Mouse (Mus musculus) c-Kit-negative CD71-positive TER-119-positive erythroid progenitor cells, embryonic 14.5 days (primary cell): ENCODE results near the gene S100z.

ENCODE experiments used
- DNase-seq: peaks from one replicate; pipeline ENCODE4 v3.0.0-alpha.2; 2013; ENCODE audit warnings: low read depth, low spot score

Gene S100z

DNA sequence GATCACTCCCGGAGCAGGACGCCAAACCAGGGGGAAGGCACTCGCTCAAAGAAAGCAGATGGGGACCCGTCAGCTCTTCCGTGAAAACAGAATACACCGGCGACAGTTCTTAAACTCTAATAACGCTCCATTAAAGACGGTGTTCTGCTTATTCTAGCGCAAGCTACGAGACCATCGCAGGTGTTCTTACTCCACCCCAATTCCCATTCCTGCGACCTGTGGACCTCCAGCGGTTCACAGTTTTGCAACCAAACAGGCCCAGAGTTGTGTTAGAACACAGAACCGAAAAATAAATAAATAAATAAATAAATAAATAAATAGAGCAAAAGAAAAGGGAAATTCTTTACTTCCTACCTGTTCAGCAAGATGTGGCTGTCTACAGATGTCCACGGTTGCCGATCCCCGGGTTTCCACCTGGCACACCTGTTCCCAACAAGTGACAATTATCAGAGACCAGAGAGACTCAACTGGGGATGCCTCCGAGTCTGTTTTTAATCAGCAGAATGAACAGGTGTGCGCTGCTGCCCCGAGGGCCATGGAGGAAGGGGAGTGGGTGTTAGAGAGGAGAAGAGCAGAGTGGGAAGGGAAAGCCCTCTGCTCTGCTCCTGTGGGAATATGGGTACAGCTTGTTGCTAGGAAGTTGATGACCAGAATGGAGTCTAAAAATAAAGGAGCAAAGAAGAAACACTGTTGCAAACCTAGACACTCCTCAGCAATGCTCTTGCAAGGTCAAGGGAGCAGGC lies at the start of gene S100z:
Gene S100z (minus strand): TSS at position 51 of the 743 bp plus-strand sequence.
- no peak for DNase-seq

DNA sequence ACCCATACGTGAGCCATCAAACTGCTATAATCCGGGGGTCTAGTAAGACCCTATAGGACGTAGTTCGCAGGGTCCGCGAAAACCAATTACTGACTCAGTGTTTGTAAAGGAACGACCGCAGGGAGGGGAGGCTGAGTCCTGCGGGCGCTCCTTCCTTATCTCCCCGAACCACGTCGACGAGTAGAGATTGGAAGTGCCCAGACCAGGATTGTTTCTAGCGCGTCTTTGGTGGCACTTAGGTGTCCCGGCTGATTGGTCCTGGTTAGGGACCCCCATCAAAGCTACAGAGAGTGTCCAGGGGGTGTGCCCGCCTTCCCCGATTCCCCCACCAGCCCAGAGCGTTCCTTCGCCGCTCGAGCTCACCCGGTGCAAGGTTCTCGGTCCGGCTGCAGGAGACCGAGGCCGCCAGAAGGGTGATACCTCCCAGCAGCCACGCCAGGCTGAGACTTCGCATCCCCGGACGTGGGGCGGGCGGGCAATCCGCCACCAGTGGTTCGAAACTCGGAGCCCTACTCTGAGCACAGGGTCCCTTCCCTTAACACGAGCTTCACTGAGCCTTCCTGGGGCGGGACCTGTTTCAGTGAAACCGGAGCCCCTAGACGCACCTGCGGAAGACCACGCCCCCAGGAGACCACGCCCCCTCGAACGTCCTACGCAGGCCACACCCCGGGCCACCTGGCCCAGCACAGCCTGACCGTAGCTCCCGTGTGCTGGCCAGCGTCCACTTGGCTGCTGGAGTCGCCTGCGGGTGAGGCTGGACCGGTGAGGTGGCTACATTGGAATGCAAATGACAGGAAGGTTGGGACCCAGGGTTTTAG lies 46.4 kb upstream of the S100z start, which contains the start of gene F2rl1:
Gene F2rl1 (minus strand): TSS at position 554 of the 818 bp plus-strand sequence.
- no peak for DNase-seq

DNA sequence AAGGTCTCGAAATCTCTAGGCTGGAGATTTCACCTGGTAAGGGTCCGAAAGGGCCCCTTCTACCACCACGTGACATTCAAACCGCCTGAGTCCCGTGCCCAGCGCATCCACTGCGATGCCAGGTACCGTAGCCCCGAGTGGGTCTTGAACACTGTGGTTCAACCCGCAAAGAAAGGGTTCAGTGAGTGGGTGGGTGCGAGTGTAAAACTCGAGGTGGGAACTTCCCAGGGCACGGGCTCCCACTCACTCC lies 45.8 kb upstream of the S100z start:
- DNase-seq, result no peak

DNA sequence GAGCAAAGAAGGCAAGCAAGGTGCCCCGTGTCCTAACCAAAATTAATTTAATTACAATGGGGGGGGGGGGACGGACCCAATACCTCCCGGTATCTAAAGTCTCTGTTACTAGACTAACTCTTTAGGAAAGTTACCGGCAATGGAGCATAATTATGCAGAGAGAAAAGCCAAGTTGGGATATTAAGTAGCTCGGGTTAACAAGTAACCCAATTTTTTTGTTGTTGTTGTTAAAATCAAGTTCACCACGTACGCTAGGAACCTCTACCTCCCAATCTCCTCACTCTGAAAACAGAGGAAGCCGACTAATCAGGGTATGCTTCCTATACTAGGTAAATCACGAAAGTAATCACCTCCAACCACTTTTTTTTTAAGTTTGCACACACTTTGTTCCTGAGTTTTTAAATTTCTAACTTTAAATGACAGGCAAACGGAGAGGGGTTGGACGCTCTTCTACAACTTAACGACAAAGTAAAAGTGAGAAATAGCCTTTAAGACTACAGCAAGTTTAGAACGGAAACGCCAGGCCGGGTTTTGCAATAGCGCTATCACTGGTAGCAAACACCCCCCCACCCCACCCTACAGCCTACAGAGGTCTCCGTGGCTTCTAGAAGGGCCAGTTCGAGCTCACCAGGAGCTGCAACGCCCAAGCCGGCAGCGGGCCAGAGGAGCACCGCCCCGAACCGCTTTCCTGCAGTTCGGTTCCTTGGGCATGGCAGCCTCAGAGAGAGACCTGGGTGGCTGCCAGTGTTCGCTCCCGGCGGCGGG lies 45.3 kb upstream of the S100z start:
- no peak for DNase-seq

DNA sequence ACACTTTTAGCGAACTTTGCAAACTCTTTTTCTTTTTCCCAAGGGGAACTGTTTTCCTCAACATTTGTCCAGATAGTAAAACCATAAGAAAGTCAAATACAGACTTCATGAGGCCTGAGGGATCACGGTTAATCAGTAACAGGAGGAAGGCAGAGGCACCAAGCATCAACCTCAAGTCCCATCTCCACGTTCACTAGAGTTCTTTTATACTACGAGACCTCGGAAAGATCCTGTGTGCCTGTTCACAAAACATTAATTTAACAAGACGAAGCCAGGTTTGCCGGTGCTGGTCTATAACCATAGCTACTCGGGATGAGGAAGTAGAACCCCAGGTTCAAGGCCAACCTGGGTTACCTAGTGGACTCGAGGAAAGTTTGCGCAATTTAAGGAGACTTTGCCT lies 43.7 kb upstream of the S100z start:
- DNase-seq, result no peak

DNA sequence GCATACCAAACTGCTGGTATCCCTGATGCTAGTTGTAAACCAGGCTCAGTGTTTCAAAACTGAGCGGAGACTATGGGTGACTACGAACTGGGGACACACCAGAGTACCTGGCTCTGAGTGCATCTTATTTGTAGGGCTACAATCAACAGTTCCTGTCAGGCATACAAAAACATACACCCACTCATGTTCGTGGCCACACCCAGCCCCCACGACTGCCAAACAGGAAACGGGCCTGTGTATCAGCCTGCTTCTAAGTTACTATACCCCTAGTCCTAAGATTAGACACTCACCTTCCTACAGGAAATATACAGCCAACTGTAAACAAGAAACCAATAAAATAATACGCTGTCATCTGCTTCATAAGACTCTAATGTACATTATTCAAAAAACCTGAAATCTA lies 42.5 kb upstream of the S100z start:
- DNase-seq, result no peak

DNA sequence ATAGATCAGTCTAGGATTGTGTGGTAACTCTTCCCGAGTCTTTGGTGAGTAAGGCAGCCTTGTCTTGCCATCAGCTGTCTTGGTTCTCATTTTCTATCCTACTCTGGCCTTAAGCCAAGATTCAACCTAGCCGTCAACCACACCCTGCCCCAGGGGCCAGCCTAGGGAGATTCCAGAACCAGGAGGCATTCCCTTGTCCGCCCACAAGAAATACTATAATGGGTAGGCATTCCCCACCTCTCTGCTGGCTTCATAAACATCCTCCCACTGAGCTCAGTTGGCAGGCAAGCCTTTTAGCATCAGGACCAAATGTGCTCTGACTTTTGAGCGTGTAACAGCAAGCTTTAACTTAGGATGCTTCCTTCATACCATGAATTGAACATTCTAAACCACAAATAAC lies 36.2 kb upstream of the S100z start:
- DNase-seq, result no peak

DNA sequence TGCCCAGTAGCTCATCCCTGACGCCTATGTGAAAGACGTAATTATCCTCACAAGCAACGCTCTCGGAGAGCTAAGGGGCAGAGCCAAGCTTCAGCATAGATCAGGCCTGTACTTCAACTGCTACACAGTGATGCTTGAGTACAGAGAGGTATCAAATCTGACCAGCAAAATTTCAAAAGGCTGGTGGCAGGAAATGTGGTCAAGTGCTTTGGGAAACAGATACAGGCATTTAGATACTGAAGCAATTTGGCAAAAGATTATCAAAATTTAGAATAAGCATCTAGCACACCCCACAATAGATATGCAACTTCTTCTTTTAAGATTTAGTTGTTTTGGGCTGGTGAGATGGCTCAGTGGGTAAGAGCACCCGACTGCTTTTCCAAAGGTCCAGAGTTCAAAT lies 31.5 kb upstream of the S100z start:
- DNase-seq, result no peak

DNA sequence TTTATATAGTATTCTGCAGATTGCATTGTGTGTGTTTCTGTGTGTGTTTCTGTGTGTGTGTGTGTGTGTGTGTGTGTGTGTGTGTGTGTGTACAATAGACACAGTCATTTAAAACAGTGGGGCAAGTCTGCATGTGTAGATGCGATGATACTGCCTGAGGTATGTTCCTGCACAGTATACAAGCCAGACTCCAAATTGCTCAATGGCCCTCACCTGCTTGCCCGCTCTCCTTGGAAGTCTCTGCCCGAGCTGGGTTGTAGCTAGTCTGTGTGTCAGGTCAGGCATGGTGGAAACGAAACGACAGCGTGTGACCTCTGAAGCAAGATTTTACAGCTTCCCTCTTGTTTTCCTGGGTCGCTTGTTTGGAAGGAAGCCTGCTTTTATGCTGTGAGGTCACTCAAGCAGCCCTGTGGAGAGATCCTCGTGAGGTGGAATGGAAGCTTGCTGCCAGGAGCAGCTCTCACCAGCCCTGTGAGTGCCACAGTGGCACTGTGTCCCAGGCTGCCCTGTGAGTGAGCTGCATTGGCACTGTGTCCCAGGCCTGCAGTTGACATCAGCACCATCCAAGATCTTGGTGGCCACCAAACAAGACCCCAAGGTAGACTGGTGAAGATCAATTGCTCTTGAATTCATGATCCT lies 24.9 kb upstream of the S100z start:
- no peak for DNase-seq

DNA sequence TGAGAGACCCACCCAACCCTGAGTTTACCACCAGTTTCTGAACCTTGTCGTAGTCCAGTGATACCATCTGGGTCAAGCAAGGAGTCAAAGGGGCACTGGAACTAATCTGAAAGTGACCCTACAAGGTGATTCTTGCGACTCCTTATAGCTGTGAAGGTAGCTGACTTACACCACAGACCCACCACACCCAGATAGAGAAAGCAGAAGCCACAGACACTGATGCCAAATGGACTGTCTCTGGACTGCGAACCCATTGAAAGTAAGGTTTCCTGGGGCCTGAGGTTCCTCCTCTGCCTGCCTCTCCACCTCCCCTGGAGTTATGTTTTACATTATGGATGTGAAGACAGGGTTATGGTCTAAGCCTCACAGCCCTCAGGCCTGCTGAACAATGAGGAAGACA lies 18.1 kb upstream of the S100z start:
- no peak for DNase-seq

DNA sequence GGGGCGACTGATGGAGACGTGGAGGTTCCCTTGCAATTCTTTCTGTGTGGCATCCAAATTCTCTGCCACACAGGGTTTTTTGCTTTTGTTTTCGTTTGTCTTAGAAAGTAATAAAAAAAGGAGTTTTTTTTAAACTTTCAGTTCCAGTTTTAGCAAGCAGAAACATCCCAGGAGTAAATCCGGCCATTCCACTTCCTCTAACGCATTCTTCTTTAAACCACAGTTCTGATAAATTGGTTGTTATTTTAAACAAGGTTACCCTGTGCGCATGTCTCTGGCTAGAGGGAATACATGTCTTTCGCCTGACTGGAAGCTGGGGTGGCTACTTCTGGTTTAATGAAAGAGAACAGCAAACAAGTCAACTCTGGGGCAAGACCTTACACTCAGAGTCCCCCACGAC lies 16.3 kb upstream of the S100z start:
- DNase-seq, result no peak

DNA sequence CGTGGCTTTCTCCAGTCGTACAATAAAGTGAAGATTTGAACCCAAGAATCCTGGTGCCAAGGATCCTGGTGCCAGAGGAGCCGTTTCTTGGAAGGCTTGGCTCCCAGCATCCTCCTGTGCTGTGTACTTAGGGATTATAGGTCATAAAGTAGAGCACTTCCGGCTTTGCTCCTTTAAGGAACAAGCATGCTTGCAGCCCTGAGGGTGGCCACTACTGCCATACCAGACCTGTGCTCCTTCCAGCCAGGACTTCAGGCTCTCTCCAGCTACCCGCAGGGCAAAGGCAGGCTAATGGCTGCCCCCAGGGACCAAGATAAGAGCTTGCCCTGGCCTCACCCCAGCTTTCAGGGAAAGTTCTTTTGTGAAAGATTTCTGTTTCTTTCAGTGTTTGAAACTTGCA lies 14.8 kb upstream of the S100z start:
- DNase-seq, result no peak

DNA sequence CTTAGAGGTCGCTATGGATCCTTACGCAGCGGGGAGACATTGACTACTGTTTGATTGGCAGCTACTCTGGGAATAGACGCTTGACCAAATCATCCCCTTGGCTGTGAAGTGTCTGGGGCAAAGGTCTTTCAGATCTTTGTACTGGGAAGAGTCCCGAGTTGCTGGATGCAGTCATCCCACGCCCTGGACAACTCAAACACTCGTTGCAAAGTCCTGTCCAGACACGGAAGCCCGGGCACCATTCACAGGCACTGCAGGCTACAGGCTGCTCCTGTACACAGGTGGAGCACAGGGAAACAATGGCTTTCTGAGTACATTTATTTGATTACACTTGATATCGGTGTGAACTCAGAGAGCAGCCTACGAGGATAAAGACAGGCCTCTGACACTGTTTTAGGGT lies 12.8 kb upstream of the S100z start:
- DNase-seq, result no peak

DNA sequence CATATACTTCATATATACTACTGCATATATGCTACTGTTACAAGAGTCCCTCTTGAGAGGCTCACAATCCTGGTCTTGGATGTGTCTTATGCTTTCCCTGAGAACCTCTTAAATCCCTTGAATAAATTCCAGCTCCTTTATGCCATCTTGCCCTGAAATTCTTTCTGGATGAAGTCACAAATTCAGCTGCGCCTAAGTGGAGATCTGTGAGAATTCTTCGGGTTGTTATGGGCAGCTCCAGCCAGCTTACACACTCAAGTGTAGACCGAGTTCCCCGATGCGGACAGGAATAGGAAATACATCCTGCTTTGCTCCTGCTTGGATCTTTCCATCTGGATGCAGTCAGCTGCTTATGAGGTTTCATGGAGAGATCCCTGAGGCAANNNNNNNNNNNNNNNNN lies 6.1 kb upstream of the S100z start:
- no peak for DNase-seq

DNA sequence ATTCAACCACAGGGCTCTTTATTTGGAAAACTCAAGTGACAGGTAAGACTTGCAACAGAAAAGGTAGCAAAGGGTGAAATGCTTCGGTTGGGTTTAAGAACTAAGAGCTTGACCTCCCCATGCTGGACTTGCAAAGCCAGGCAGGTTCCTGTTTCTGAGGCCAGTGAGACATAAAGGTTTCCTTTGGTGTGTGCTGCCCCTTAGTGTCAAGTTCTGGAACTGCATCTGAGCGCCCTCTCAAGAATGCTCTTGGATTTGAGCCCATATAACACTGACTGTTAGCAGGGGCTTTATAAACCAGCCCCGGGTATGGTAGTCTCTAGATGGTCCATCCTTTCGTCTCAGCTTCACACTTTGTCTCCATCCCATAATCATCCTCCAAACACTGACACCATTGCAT lies 2.9 kb upstream of the S100z start:
- DNase-seq, result peak; percentile 21

DNA sequence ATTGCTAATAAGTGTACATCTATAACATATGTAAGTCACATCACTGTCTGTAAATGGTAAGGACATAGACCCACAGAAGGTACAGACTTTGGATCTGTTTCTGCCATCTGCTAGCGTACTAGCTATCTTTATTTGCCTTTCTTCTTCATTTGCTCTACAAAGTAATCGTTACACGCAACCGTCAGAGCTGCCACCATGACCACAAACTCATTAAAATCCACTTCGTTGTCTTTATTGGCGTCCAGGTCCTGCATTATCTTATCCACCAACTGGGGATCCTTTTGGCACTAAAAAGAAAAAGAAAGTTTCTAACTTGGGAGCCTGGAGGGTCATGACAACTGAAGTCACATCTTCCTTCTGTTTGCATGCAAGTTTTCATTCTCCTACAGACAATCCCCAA lies 1.3 kb downstream of the S100z start:
- DNase-seq, result no peak

DNA sequence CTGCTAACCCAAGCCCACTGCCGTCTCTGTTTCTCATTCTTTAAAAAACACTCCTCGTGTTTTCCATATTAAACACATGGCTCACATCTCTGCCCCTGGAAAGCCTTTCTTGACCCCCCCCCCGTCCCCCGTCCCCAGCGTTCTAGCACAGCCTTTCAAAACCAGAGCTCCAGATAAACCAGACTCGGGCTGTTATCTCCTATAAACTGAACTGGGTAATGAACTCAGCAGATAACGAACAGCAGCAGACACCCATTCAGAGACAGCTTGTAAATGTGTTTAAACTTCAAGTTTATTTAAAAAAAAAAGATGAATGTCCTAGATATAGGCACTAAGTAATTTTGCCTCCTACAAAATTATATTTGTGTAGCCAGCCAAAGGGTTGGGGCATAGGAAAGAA lies 3.4 kb downstream of the S100z start:
- no peak for DNase-seq

DNA sequence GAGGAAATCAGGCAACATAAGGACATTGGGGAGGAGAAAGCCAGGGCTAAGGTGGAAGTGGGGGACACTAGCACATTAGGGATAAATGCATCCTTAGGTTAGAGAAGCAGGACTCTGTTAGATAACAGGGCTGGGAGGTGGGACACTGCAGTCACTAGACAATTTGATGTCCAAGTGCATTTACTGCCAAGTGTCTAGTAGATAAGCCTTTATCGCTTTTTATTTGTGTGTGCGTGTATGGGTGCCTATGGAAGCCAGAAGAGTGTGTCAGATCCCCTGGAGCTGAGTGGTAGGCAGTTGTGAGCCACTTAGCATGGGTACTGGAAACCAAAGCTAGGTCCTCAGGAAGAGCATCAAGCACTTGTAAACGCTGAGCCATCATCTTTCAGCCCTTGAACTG lies 4.2 kb downstream of the S100z start:
- no peak for DNase-seq

DNA sequence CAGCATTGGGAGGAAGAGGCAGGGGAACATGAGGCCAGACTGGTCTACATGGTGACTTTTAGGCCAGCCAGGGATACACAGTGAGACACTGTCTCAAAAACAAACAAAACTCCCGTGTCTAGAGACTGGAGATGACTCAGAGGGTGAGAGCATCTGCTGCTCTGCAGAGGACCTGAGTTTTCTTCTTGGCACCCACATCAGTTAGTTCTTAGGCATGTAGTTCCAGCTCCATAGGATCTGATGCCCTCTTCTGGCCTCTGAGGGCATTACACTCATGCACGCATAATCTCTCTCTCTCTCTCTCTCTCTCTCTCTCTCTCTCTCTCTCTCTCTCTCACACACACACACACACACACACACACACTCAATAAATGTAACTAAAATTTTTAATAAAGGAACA lies 7.6 kb downstream of the S100z start:
- no peak for DNase-seq

DNA sequence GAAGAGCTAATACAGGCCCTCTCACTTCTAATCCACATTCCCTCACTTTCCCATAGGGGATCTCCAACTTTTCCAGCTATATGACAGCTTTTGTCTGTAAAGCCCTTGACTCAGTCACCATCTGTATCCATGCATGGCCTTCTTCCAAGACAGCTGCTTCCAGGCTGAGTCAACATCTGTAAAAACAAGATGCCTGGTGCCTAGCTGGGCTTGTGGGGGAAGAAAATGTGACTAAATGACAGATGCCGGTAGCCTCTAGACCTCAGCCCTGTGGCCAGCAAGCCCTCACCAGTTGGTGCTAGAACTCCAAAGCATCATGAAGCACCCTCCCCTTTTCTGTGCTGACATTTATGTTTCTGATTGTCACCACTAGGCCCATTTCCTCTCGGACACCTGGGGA lies 27.0 kb downstream of the S100z start:
- no peak for DNase-seq

DNA sequence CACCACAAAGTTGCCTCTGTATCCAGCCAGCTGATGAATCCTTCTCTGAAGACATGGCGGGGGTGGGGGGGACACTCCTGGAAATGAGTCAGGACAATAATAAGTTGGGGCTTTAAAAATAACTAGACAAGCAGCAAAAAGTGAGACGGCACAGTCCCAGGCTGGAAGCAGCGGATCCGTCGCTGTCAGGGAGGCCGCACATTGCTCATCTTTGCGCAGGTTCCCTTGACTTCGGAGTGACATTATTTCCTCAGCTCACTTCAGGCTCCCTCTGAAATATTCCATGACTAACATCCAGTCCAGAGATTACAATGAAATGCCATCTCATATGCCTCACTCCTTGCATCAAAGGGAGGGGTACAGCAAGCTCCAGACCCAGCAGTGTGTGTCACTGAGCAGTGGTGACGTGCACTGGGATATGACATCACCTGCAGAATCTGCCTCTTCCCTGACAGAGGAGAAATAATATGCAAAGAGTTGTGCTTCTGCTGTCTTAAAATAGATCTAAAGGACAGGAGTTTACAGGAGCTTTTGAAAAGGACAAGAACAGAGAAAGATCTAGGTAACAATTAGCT lies 27.8 kb downstream of the S100z start:
- DNase-seq, result no peak

DNA sequence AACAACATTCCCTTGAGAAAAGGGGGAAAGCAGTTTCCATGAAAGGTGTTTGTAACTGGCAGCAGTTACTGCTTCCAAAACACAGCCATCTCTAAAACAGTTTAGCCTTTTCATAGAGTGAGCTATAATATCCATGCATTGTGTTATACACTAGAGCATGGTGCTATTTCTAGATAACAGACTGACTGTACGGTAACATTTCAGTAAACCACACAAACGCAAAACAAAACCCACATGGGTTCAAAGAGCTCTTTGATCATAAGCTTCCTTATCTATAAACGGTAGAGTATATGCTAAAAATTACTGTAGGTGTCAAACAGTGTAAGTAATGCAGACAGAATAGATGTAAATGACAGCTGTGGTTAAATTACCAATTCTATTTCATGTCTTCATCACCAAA lies 28.8 kb downstream of the S100z start:
- DNase-seq, result no peak
